Mouse (Mus musculus) thymus, adult 2 months (tissue): Measurements from ENCODE around the gene Ccdc159.

Source experiments
- CTCF ChIP-seq: fragments of 200-500 bp; IDR thresholded peaks from 2 replicates; pipeline ENCODE4 v1.5.1; 2012; ENCODE audit warnings: mild to moderate bottlenecking, control low read depth, low read length, moderate library complexity, borderline replicate concordance; ENCODE audit not compliant: control insufficient read depth, poor library complexity, insufficient read depth; ENCODE audit errors: extremely low read depth
- POLR2A ChIP-seq: fragments of 200-500 bp; IDR thresholded peaks from 2 replicates; pipeline ENCODE4 v1.6.1; 2012; ENCODE audit warnings: mild to moderate bottlenecking, low read length, control low read depth, moderate library complexity; ENCODE audit not compliant: control insufficient read depth, poor library complexity, insufficient read depth; ENCODE audit errors: extremely low read depth

DNA sequence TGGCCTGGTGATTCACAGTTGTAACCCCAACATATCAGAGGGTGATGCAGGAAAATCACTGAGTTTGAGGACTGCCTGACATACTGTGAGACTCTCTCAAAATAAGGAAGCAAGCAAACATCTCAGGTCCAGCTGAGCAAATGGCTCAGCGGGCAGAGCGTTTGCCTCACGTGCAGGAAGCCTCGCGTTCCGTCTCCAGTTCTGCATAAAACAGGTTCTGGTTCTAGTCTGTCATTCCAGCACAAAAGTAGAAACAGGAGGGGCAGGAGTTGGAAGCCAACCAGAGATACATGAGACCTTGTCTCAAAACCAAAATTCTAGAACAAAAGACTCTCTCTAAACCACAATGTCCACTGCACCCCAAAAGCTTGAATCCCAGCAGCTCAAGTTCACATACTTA lies 487 bp upstream of the Ccdc159 start:
- TF ChIP-seq CTCF: no peak
- no peak for TF ChIP-seq POLR2A
